Comparison of ENCODE assay signal across 7 mouse cellular contexts in genomic region chr10:53596677-53597120, GRCm38 (mm10). TPM values are rescaled to one million over a fixed set of nuclear protein-coding genes. Genes with fewer than 3 reads are reported as not detected.
A peak's percentile ranks its signal among the peaks of the same experiment; 100 is the strongest.
DNase-seq lines count a peak whose midpoint lies in the region; ATAC-seq and TF ChIP-seq lines count a peak whose summit lies in the region.

TSS of gene Asf1a (plus strand) at chr10:53596757.

- peak within 1 kb of the TSS; percentile 80 for H3K4me2 ChIP-seq in intestine, postnatal 0 days (replicated peaks; ENCODE audit: low read depth)
- H3K4me2 ChIP-seq in midbrain, embryonic 12.5 days (replicated peaks), result peak within 1 kb of the TSS; percentile 64

- ATAC-seq in intestine, postnatal 0 days, result peak; percentile 98
- ATAC-seq in midbrain, embryonic 12.5 days (ENCODE audit: low FRiP score, low read depth), result peak; percentile 98

- H3K4me1 ChIP-seq in embryonic facial prominence, embryonic 10.5 days, result peaks cover 25% of the 10 kb centered on the region
- H3K4me1 ChIP-seq in intestine, postnatal 0 days (replicated peaks; ENCODE audit: control insufficient read depth, insufficient read depth, low read length), result no peaks in the 10 kb centered on the region; the same call in 1 of the 2 replicates
- peaks cover 32% of the 10 kb centered on the region for H3K4me1 ChIP-seq in midbrain, embryonic 12.5 days
- no peaks in the 10 kb centered on the region for H3K4me1 ChIP-seq in small intestine, adult 2 months (ENCODE audit: control insufficient read depth, insufficient read depth, insufficient read length, low read length)

- H3K9ac ChIP-seq in intestine, postnatal 0 days (ENCODE audit: low read depth, low read length), result peak within 1 kb of the TSS; percentile 88
- peak within 1 kb of the TSS; percentile 97 for H3K9ac ChIP-seq in midbrain, embryonic 12.5 days (replicated peaks)

- H3K4me3 ChIP-seq in embryonic facial prominence, embryonic 10.5 days, result peak within 1 kb of the TSS; percentile 95
- H3K4me3 ChIP-seq in intestine, postnatal 0 days (ENCODE audit: low read depth, low read length), result peak within 1 kb of the TSS; percentile 74
- peak within 1 kb of the TSS; percentile 97 for H3K4me3 ChIP-seq in midbrain, embryonic 12.5 days
- peak within 1 kb of the TSS; percentile 91 for H3K4me3 ChIP-seq in small intestine, adult 2 months (ENCODE audit: low read depth, low read length)

- TF ChIP-seq POLR2A in small intestine, adult 2 months (IDR thresholded peaks at IDR 0.05; ENCODE audit: low read depth, low read length), result peak; percentile 56

- peak; percentile 82 for TF ChIP-seq CTCF in intestine, postnatal 0 days (IDR thresholded peaks at IDR 0.05; ENCODE audit: low read depth)
- TF ChIP-seq CTCF in small intestine, adult 2 months (IDR thresholded peaks at IDR 0.05; ENCODE audit: extremely low read depth, insufficient read length, insufficient replicate concordance, low read depth, low read length), result peak; percentile 56; the same call in 1 of the 2 replicates

- peaks cover 23% of the 10 kb centered on the region for H3K36me3 ChIP-seq in embryonic facial prominence, embryonic 10.5 days (replicated peaks)
- H3K36me3 ChIP-seq in intestine, postnatal 0 days (ENCODE audit: control insufficient read depth, insufficient read depth), result no peaks in the 10 kb centered on the region
- H3K36me3 ChIP-seq in midbrain, embryonic 12.5 days, result peaks cover 9% of the 10 kb centered on the region
- H3K36me3 ChIP-seq in small intestine, adult 2 months (ENCODE audit: control insufficient read depth, insufficient read depth, low read length), result peaks cover 3% of the 10 kb centered on the region; the same call in 1 of the 2 replicates

- H3K27me3 ChIP-seq in embryonic facial prominence, embryonic 10.5 days (replicated peaks; ENCODE audit: low read depth, poor library complexity, severe bottlenecking), result no peaks in the 10 kb centered on the region
- H3K27me3 ChIP-seq in intestine, postnatal 0 days (replicated peaks; ENCODE audit: control insufficient read depth, insufficient read depth, low read length), result no peaks in the 10 kb centered on the region
- no peaks in the 10 kb centered on the region for H3K27me3 ChIP-seq in midbrain, embryonic 12.5 days
- H3K27me3 ChIP-seq in small intestine, adult 2 months (ENCODE audit: control insufficient read depth, insufficient read depth, low read length), result no peaks in the 10 kb centered on the region

- intact Hi-C loops in left cerebral cortex, postnatal 4 days (cut with DNase I), result no loop called here

- WGBS in embryonic facial prominence, embryonic 10.5 days, result under 1% methylated on average over 52 of the region's 52 CpGs
- under 1% methylated on average over 45 of the region's 52 CpGs for WGBS in intestine, postnatal 0 days
- WGBS in midbrain, embryonic 12.5 days, result under 1% methylated on average over 35 of the region's 52 CpGs
- WGBS in small intestine, adult 2 months, result under 1% methylated on average over 42 of the region's 52 CpGs

- no peaks in the 10 kb centered on the region for H3K9me3 ChIP-seq in embryonic facial prominence, embryonic 10.5 days
- no peaks in the 10 kb centered on the region for H3K9me3 ChIP-seq in intestine, postnatal 0 days (ENCODE audit: control insufficient read depth)
- H3K9me3 ChIP-seq in midbrain, embryonic 12.5 days, result no peaks in the 10 kb centered on the region

- peak; percentile 97 for DNase-seq in adrenal gland, postnatal 10 days
- DNase-seq in embryonic facial prominence, embryonic 10.5 days (ENCODE audit: low spot score), result peak; percentile 97
- peak; percentile 52 for DNase-seq in gonadal fat pad, adult 2 months (ENCODE audit: low read depth)
- peak; percentile 98 for DNase-seq in left cerebral cortex, postnatal 4 days

- peak within 1 kb of the TSS; percentile 98 for H3K27ac ChIP-seq in embryonic facial prominence, embryonic 10.5 days (replicated peaks)
- peak within 1 kb of the TSS; percentile 98 for H3K27ac ChIP-seq in intestine, postnatal 0 days (ENCODE audit: low read depth, low read length)
- peak within 1 kb of the TSS; percentile 99 for H3K27ac ChIP-seq in midbrain, embryonic 12.5 days (replicated peaks)
- H3K27ac ChIP-seq in small intestine, adult 2 months (ENCODE audit: insufficient read depth, low read depth, low read length), result peak within 1 kb of the TSS; percentile 88

RNA-seq across cellular contexts. Expression of gene Asf1a, which starts in this region (rescaled TPM):
- 10 to 100 TPM; 34.4 to 35.1 TPM for total RNA-seq in adrenal gland, postnatal 10 days (2021)
- polyA plus RNA-seq in embryonic facial prominence, embryonic 10.5 days (2016; fragmentation: Nextera tagmentation; extraction: Ambion mirVana), result 163 and 164 TPM in 2 replicates
- 9.1 and 9.2 TPM in 2 replicates for polyA plus RNA-seq in gonadal fat pad, adult 2 months (2012; rRNA removed)
- 40.4 and 44.5 TPM in 2 replicates for polyA plus RNA-seq in intestine, postnatal 0 days (2015; fragmentation: Nextera tagmentation; extraction: Ambion mirVana)
- total RNA-seq in left cerebral cortex, postnatal 4 days (2021), result 10 to 100 TPM; 30.2 to 31.6 TPM
- polyA plus RNA-seq in midbrain, embryonic 12.5 days (2016; fragmentation: Nextera tagmentation; extraction: Ambion mirVana), result 164 and 166 TPM in 2 replicates
- 0.29 and 1.1 TPM in 2 replicates for polyA plus RNA-seq in small intestine, adult 2 months (2012; rRNA removed)

Comparison
In these comparisons a context has a peak if more than half of its experiments do, and no peak if none do; other contexts are left out.
1. Peak in every context shown above with its lines: DNase-seq, ATAC-seq, H3K4me3 ChIP-seq and H3K27ac ChIP-seq.